Mouse (Mus musculus): ENCODE results near the gene Ifrd2.

GRCm38 (mm10) chr9:107624539-107624938, 37.1 kb downstream of the Ifrd2 start:
- TF ChIP-seq POLR2A (IDR thresholded peaks at IDR 0.05; ENCODE audit: control insufficient read depth, extremely low read depth, insufficient read depth, low read length, poor library complexity) (no peak), CTCF (IDR thresholded peaks at IDR 0.05; ENCODE audit: borderline replicate concordance, control insufficient read depth, extremely low read depth, insufficient read depth, low read length, poor library complexity) (no peak)

Measured in thymus, adult 2 months (tissue).